Mouse (Mus musculus): ENCODE results near the gene Fam222b.

The Fam222b gene

GRCm38 (mm10) chr11:78165761-78166109, 71.3 kb downstream of the Fam222b start:
- peak; percentile 83 to 84 for DNase-seq

GRCm38 (mm10) chr11:78166161-78166560, 71.7 kb downstream of the Fam222b start:
- DNase-seq: no peak

GRCm38 (mm10) chr11:78166640-78167039, 72.2 kb downstream of the Fam222b start:
- DNase-seq: no peak

GRCm38 (mm10) chr11:78167257-78167959, 72.9 kb downstream of the Fam222b start:
- no peak for DNase-seq

GRCm38 (mm10) chr11:78168541-78169468, 74.3 kb downstream of the Fam222b start:
- DNase-seq: no peak

GRCm38 (mm10) chr11:78170306-78170705, 75.8 kb downstream of the Fam222b start:
- no peak for DNase-seq

- no peak for DNase-seq
Measured at GRCm38 (mm10) chr11:78171328-78171727, 76.9 kb downstream of the Fam222b start.

GRCm38 (mm10) chr11:78172034-78172747, 77.7 kb downstream of the Fam222b start:
- no peak for DNase-seq

GRCm38 (mm10) chr11:78172748-78173383, 78.4 kb downstream of the Fam222b start:
- DNase-seq: no peak

- DNase-seq: no peak
Measured at GRCm38 (mm10) chr11:78174506-78174905, 80.0 kb downstream of the Fam222b start.

GRCm38 (mm10) chr11:78175771-78176401, 81.4 kb downstream of the Fam222b start:
- no peak for DNase-seq

- DNase-seq: peak; percentile 95 to 97
Measured at GRCm38 (mm10) chr11:78176402-78176862, 82.0 kb downstream of the Fam222b start, which contains the start of the genes Nek8 and Tlcd1. Gene Nek8, minus strand, starts transcription at chr11:78176675. Gene Tlcd1, plus strand, starts transcription at chr11:78176711.

GRCm38 (mm10) chr11:78176905-78177331, 82.5 kb downstream of the Fam222b start:
- no peak for DNase-seq

- peak; percentile 89 to 96 for DNase-seq
Measured at GRCm38 (mm10) chr11:78177437-78177836, 83.0 kb downstream of the Fam222b start.

GRCm38 (mm10) chr11:78177903-78178858, 83.7 kb downstream of the Fam222b start:
- DNase-seq: peak; percentile 96 to 98

- peak; percentile 87 to 90 for DNase-seq
Measured at GRCm38 (mm10) chr11:78178859-78179437, 84.5 kb downstream of the Fam222b start.

GRCm38 (mm10) chr11:78179438-78179999, 85.1 kb downstream of the Fam222b start:
- no peak for DNase-seq

- no peak for DNase-seq
Measured at GRCm38 (mm10) chr11:78180081-78180761, 85.8 kb downstream of the Fam222b start.

- DNase-seq: no peak
Measured at GRCm38 (mm10) chr11:78181830-78182357, 87.4 kb downstream of the Fam222b start.

All from kidney, adult 8-10 months (tissue).